Mouse (Mus musculus) myocyte (in vitro differentiated cells): ENCODE data around the gene Glp1r. TPM values are rescaled to one million over a fixed set of nuclear protein-coding genes. Genes with fewer than 3 reads are reported as not detected.

Experiments
- H3K27me3 ChIP-seq: one replicate; pipeline ENCODE4 v1.6.1; 2011; ENCODE audit not compliant: control insufficient read depth, insufficient read depth, insufficient read length
- H3K36me3 ChIP-seq: one replicate; pipeline ENCODE4 v1.6.1; 2011; ENCODE audit not compliant: control insufficient read depth, insufficient read depth
- H3K4me2 ChIP-seq: one replicate; pipeline ENCODE4 v1.6.1; 2011; ENCODE audit warnings: low read depth, control low read depth
- H3K4me3 ChIP-seq: one replicate; pipeline ENCODE4 v1.5.1; 2011; ENCODE audit warnings: mild to moderate bottlenecking, control low read depth, moderate library complexity
- H3K79me2 ChIP-seq: one replicate; pipeline ENCODE4 v1.6.1; 2011; ENCODE audit not compliant: control insufficient read depth, insufficient read depth
- H3ac ChIP-seq: one replicate; pipeline ENCODE4 v1.6.1; 2011; ENCODE audit not compliant: control insufficient read depth, insufficient read length
- CEBPB ChIP-seq: IDR thresholded peaks from 2 replicates; pipeline ENCODE4 v1.6.1; 2011; ENCODE audit warnings: mild to moderate bottlenecking, moderate library complexity; ENCODE audit not compliant: poor library complexity, insufficient read depth, severe bottlenecking
- E2F4 ChIP-seq: IDR thresholded peaks from one replicate; pipeline ENCODE4 v1.6.1; 2011; ENCODE audit warnings: mild to moderate bottlenecking, control low read depth, moderate library complexity; ENCODE audit not compliant: insufficient read depth
- MAX ChIP-seq: IDR thresholded peaks from one replicate; pipeline ENCODE4 v1.6.1; 2011; ENCODE audit warnings: low read depth, mild to moderate bottlenecking, control low read depth
- MYOD1 ChIP-seq, 3 experiments: IDR thresholded peaks; one replicate each; pipeline ENCODE4 v1.6.1; 2011; ENCODE audit warnings: control low read depth in 2 of 3, low read depth in 2 of 3, mild to moderate bottlenecking in 2 of 3, moderate library complexity in 1 of 3; ENCODE audit not compliant: insufficient read length in 2 of 3, control insufficient read depth in 1 of 3
- MYOG ChIP-seq, 3 experiments: IDR thresholded peaks; one replicate each; pipeline ENCODE4 v1.6.1; 2011; ENCODE audit warnings: control low read depth in 2 of 3, low read depth in 2 of 3, mild to moderate bottlenecking in 2 of 3; ENCODE audit not compliant: insufficient read length in 2 of 3, control insufficient read depth in 1 of 3, insufficient read depth in 1 of 3
- POLR2A ChIP-seq: IDR thresholded peaks from one replicate; pipeline ENCODE4 v1.6.1; 2011; ENCODE audit warnings: low read depth, mild to moderate bottlenecking, control low read depth, moderate library complexity; ENCODE audit not compliant: insufficient read length
- POLR2AphosphoS2 ChIP-seq: IDR thresholded peaks from one replicate; pipeline ENCODE4 v1.6.1; 2011; ENCODE audit warnings: low read depth, control low read depth; ENCODE audit not compliant: insufficient read length
- REST ChIP-seq: IDR thresholded peaks from one replicate; pipeline ENCODE4 v1.6.1; 2011; ENCODE audit warnings: mild to moderate bottlenecking, control low read depth, moderate library complexity; ENCODE audit not compliant: insufficient read depth, insufficient read length
- SRF ChIP-seq: IDR thresholded peaks from one replicate; pipeline ENCODE4 v1.6.1; 2011; ENCODE audit warnings: low read depth; ENCODE audit not compliant: control insufficient read depth, insufficient read length
- TCF12 ChIP-seq: IDR thresholded peaks from one replicate; pipeline ENCODE4 v1.6.1; 2011; ENCODE audit warnings: mild to moderate bottlenecking, control low read depth; ENCODE audit not compliant: poor library complexity, insufficient read depth, severe bottlenecking
- TCF3 ChIP-seq: IDR thresholded peaks from one replicate; pipeline ENCODE4 v1.6.1; 2011; ENCODE audit warnings: low read depth, control low read depth; ENCODE audit not compliant: insufficient read length
- USF1 ChIP-seq: IDR thresholded peaks from one replicate; pipeline ENCODE4 v1.6.1; 2011; ENCODE audit warnings: low read depth, mild to moderate bottlenecking, control low read depth, moderate library complexity
- polyA plus RNA-seq: library from polyadenylated mRNA; unstranded; fragments of >200 nt; fragmentation: generic; extraction: Trizol; gene quantifications from one replicate; pipeline ENCODE4 v1.2.1, GENCODE M21; 2012; ENCODE audit warnings: missing spikeins

Glp1r gene
- polyA plus RNA-seq, 1 experiment = 1.3 TPM

DNA sequence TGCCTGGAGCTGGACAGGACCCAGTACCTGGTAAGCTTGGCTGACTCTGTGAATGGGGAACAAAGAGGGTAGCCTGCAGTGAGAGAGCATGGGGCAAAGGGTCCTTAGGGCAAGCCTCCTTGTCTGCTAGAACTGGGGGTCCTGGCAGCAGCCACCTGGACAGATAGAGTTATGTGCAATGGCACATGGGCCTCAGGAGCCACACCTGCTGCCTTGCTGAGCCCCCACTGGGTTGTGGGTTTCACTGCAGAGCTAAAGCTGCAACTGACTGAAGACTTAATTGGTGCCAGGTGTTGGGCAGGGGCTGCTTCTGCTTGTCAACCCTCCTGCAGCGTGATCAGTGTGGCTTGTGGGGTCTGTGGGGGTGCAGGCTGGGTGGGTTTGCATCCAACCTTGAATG is 9.5 kb upstream of the Glp1r start:
- no peak overlapping the region for H3ac ChIP-seq
- no peak for TF ChIP-seq USF1
- TF ChIP-seq SRF = no peak

DNA sequence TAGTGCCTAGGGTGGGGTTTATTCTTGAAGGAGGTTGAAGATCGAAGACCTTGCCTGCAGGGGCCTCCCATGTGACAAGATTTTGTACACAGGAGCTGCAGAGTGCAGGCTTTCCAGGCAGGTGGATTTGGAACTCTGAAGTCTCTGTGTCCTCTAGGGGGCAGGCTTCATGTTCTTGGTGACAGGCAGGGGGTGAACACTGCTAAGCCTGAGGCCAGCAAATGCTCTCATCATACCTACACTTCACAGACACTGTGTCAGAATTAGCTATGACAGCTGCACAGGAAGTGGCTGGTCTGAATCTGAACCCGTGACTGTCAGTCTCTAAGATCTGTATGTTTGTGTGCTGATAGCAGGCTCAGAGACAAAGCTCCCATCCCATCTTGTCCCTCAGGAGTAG is 8.9 kb upstream of the Glp1r start:
- H3K4me3 ChIP-seq = no peak overlapping the region
- no peak overlapping the region for H3ac ChIP-seq
- TF ChIP-seq MYOG (IDR thresholded peaks at IDR 0.05; ENCODE audit: control insufficient read depth in 1 of 3, insufficient read depth in 1 of 3, insufficient read length in 2 of 3, low read depth in 2 of 3) (peak in 1 of 3 experiments; percentile 14), MYOD1 (IDR thresholded peaks at IDR 0.05; ENCODE audit: control insufficient read depth in 1 of 3, insufficient read length in 2 of 3, low read depth in 2 of 3) (peak; percentile 18 to 81 (median 45)), TCF3 (no peak)
- H3K79me2 ChIP-seq = no peaks in the 10 kb centered on the region
- H3K4me2 ChIP-seq = no peak overlapping the region
- no peaks in the 10 kb centered on the region for H3K36me3 ChIP-seq
- H3K27me3 ChIP-seq = no peaks in the 10 kb centered on the region

More for the DNA sequence above, 9.5 kb upstream of the Glp1r start:
- Histone ChIP-seq H3K36me3 (no peaks in the 10 kb centered on the region), H3K4me3 (no peak overlapping the region), H3K79me2 (no peaks in the 10 kb centered on the region), H3K27me3 (no peaks in the 10 kb centered on the region), H3K4me2 (no peak overlapping the region)

DNA sequence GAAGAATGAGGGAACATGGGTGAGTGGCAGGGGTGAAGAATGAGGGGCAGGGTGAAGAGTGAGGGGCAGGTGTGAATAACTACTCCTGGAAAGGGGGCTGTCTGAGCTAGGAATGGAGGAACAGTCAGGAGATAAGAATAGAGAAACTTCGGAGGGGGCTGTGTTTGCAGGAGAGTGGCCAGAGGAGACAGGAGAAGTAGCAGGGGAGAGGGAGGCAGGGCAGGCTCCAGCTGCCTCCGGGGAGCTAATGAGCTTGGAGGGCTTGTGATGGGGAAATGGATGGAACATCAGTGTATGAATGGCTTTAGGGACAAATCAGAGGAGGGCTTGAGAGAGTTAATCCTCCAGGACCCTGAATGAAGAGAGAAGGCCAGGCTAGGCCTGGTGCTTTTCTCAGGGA is 4.5 kb upstream of the Glp1r start:
- Histone ChIP-seq H3K79me2 (no peaks in the 10 kb centered on the region), H3K27me3 (no peaks in the 10 kb centered on the region)

DNA sequence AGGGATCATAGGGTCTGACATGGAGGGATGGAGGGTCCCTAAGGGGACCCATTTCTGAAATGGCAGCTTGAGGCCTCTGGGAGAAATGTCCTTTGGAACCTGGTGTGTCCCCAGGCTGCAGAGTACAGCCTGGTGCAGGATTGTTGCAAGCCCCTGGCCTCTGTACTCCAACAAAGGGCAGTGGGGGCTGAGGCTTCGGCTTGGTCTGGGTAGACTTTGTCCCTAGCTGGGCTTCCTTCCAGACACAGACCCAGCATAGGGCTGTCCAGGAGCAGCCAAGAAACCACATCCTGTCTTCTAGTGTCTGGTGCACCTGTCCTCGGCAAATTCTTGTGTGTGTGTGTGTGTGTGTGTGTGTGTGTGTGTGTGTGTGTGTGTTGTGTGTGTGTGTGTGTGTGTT is 2.5 kb downstream of the Glp1r start:
- Histone ChIP-seq H3K27me3 (no peaks in the 10 kb centered on the region), H3K4me2 (no peak overlapping the region), H3K79me2 (no peaks in the 10 kb centered on the region), H3K36me3 (no peaks in the 10 kb centered on the region), H3ac (no peak overlapping the region), H3K4me3 (no peak overlapping the region)
- TF ChIP-seq SRF (no peak), MYOD1 (IDR thresholded peaks at IDR 0.05; ENCODE audit: control insufficient read depth in 1 of 3, insufficient read length in 2 of 3, low read depth in 2 of 3) (peak in 2 of 3 experiments; percentile 36 to 69), CEBPB (no peak), E2F4 (no peak), MYOG (IDR thresholded peaks at IDR 0.05; ENCODE audit: control insufficient read depth in 1 of 3, insufficient read depth in 1 of 3, insufficient read length in 2 of 3, low read depth in 2 of 3) (peak in 1 of 3 experiments; percentile 44), POLR2A (no peak), MAX (no peak)

More for the DNA sequence above, 4.5 kb upstream of the Glp1r start:
- Histone ChIP-seq H3K4me2 (no peak overlapping the region), H3K4me3 (no peak overlapping the region), H3K36me3 (no peaks in the 10 kb centered on the region), H3ac (no peak overlapping the region)
- TF ChIP-seq TCF3 (no peak), POLR2A (no peak), CEBPB (no peak), MYOD1 (IDR thresholded peaks at IDR 0.05; ENCODE audit: control insufficient read depth in 1 of 3, insufficient read length in 2 of 3, low read depth in 2 of 3) (no peak), USF1 (no peak), MYOG (IDR thresholded peaks at IDR 0.05; ENCODE audit: control insufficient read depth in 1 of 3, insufficient read depth in 1 of 3, insufficient read length in 2 of 3, low read depth in 2 of 3) (no peak), TCF12 (no peak), E2F4 (no peak), MAX (no peak), SRF (no peak), REST (no peak), POLR2AphosphoS2 (no peak)

DNA sequence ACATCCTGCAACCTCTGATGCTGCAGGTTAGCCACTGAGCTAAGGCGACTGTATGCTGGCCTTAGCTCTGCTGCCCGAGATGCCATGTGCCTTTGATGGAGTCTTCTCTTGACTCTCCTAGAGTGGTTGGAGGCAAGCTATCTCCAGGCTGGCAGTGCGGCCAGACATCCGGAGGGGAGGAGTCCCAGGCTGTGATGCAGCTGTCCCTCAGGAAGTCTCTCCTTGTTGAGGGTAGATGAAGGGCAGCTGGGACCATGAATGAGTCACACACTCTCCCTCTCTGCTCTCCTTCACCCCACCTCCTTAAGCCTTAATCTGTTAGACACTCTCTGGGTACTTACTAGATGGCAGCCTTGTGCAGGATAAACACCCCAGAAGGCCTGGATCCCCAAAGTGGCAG is 6.0 kb downstream of the Glp1r start:
- Histone ChIP-seq H3K27me3 (no peaks in the 10 kb centered on the region), H3K36me3 (no peaks in the 10 kb centered on the region), H3ac (no peak overlapping the region), H3K79me2 (no peaks in the 10 kb centered on the region), H3K4me3 (no peak overlapping the region), H3K4me2 (peak overlapping the region; percentile 13)
- TF ChIP-seq POLR2AphosphoS2 (no peak), MYOG (IDR thresholded peaks at IDR 0.05; ENCODE audit: control insufficient read depth in 1 of 3, insufficient read depth in 1 of 3, insufficient read length in 2 of 3, low read depth in 2 of 3) (peak; percentile 42 to 89 (median 78)), SRF (no peak), MYOD1 (IDR thresholded peaks at IDR 0.05; ENCODE audit: control insufficient read depth in 1 of 3, insufficient read length in 2 of 3, low read depth in 2 of 3) (peak; percentile 12 to 97 (median 85)), USF1 (no peak), MAX (no peak), CEBPB (no peak), E2F4 (no peak), POLR2A (no peak), TCF3 (peak; percentile 13)
